Mouse (Mus musculus): ENCODE measurements around the gene Mup2. TPM values are rescaled to one million over a fixed set of nuclear protein-coding genes. Genes with fewer than 3 reads are reported as not detected.
"Not testable (repeated sequence)": the region's sequence is repeated elsewhere in the genome, so short reads cannot be mapped to it uniquely, and the experiment has no call there.

Gene Mup2
- polyA plus RNA-seq (2014; fragmentation: Nextera tagmentation; extraction: Ambion mirVana): not detected in 2 replicates

- not testable (repeated sequence) for H3K9ac ChIP-seq; H3K4me3 ChIP-seq (replicated peaks; ENCODE audit: low read length); ATAC-seq (ENCODE audit: low FRiP score); H3K36me3 ChIP-seq (replicated peaks; ENCODE audit: control insufficient read depth, insufficient read depth); H3K4me2 ChIP-seq (replicated peaks); DNase-seq (ENCODE audit: low spot score); H3K4me1 ChIP-seq (replicated peaks; ENCODE audit: control insufficient read depth, insufficient read depth, low read length); H3K9me3 ChIP-seq (ENCODE audit: control insufficient read depth, low read length); H3K27me3 ChIP-seq (ENCODE audit: control insufficient read depth, insufficient read depth, low read length); H3K27ac ChIP-seq
These were observed at the start of gene Mup2 for GRCm38 (mm10) chr4:60154189-60154588. Gene Mup2 (minus strand): TSS chr4:60154289.

Other genes with a start within 250 kb of the Mup2 start
- not detected in 2 replicates for gene Slc46a2, start 239.2 kb downstream of the Mup2 start, polyA plus RNA-seq (2014; fragmentation: Nextera tagmentation; extraction: Ambion mirVana)
- not detected in 2 replicates for gene Mup4, start 193.6 kb downstream of the Mup2 start, polyA plus RNA-seq (2014; fragmentation: Nextera tagmentation; extraction: Ambion mirVana)
- not detected in 2 replicates for gene Mup6, start 190.0 kb downstream of the Mup2 start, polyA plus RNA-seq (2014; fragmentation: Nextera tagmentation; extraction: Ambion mirVana)
- gene Mup7, start 83.8 kb downstream of the Mup2 start, polyA plus RNA-seq (2014; fragmentation: Nextera tagmentation; extraction: Ambion mirVana): not detected in 2 replicates
- not detected in 2 replicates for gene Mup8, start 68.3 kb upstream of the Mup2 start, polyA plus RNA-seq (2014; fragmentation: Nextera tagmentation; extraction: Ambion mirVana)